Mouse (Mus musculus) brain, embryonic 14.5 days (tissue): ENCODE data around the gene Slc25a5. TPM values are rescaled to one million over a fixed set of nuclear protein-coding genes. Genes with fewer than 3 reads are reported as not detected.
A peak's percentile ranks its signal among the peaks of the same experiment; 100 is the strongest.

Experiments
- DNase-seq: peaks from one replicate; pipeline ENCODE4 v3.0.0-alpha.2; 2011; ENCODE audit warnings: low read depth
- CTCF ChIP-seq: fragments of 200-500 bp; IDR thresholded peaks from 2 replicates; pipeline ENCODE4 v1.5.1; 2012; ENCODE audit warnings: inconsistent platforms, mild to moderate bottlenecking, moderate library complexity, borderline replicate concordance; ENCODE audit not compliant: insufficient read depth, insufficient read length; ENCODE audit errors: extremely low read depth
- POLR2A ChIP-seq: fragments of 200-500 bp; IDR thresholded peaks from 2 replicates; pipeline ENCODE4 v1.6.1; 2012; ENCODE audit warnings: mild to moderate bottlenecking, inconsistent platforms, borderline replicate concordance; ENCODE audit not compliant: poor library complexity, insufficient read depth, insufficient read length, severe bottlenecking; ENCODE audit errors: extremely low read depth
- polyA plus RNA-seq: library from polyadenylated mRNA; depleted of rRNA; stranded (reverse); fragments of >200 nt; gene quantifications from 2 replicates; pipeline ENCODE4 v1.2.3, GENCODE M21; 2012; rRNA removed

Gene Slc25a5
- 477 and 533 TPM in 2 replicates for polyA plus RNA-seq

DNA sequence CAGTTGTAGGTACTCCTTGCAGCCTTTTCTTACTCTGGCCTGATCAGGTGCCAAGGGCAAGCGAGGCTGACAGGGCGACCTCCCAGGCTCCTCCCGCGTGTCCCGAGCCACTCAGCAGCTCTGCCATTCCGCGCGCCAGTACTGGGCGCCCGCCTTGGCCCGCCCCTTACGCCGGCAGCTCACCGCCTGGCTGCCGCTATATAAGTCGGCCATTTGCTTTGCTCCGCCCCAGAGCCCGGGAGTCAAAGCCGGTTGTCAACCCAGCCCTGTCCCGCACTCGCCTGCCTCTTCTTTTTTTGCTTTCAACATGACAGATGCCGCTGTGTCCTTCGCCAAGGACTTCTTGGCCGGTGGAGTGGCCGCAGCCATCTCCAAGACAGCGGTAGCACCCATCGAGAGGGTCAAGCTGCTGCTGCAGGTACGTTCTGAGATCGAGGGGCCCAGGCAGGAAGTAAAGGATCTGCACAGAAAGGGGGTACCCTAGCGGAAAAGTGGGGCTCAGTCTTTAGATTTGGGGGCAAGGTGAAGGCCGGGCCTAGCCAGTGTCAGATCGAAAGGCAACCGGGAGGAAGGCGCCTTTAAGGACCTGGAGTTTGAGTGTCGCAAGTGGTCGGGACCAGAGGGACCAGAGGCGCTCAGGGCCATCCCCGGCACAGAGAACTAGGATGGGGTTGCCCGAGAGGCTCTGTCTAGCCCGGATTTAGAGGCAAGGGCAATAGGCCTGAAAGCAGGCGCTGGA lies at the start of gene Slc25a5:
Gene Slc25a5 (plus strand): TSS at position 228 of the 739 bp plus-strand sequence.
- DNase-seq, result peak; percentile 91
- TF ChIP-seq POLR2A (peak; percentile 39; the same call in 1 of the 2 replicates), CTCF (no peak)

DNA sequence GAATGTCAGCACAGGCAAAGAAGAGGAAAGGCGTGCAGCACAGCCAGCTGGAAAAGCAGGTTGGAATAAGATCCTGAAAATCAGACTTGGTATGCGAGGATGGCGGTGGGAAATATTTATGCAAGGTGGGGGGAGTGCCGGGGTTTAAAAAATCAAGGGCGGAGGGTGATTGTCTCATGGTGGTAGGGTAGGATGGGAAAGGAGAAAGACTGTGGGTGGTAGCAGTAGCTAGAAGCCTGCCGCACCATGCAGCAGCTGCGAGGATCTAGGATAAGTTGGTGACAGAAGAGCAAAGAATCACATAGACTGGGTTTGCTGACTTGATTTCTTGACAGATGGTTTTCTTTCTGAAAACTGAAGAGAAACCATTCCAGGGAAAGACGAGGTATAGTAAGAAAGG lies 48.7 kb upstream of the Slc25a5 start:
- DNase-seq, result no peak
- TF ChIP-seq CTCF (no peak), POLR2A (no peak)

DNA sequence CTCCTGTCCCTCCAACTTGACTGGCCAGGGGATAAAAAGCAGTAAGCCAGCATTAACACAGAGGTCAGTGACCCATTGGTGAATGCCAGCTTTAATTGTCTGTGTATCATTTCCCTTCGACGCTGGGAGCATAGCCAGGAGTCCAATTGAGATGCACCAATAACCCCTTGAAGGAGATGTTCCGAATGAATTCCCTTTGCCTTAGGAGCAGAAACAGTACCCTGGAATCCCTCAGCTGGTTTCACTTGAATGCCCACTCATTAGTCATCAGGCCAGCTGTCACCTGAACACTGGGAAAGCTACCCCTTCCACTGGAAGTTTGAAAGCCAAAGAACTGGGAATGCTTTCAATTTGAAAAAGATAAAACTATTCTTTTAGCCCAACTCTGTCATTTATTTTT lies 46.9 kb upstream of the Slc25a5 start:
- TF ChIP-seq POLR2A (no peak), CTCF (no peak)
- DNase-seq, result no peak

- TF ChIP-seq CTCF (no peak), POLR2A (no peak)
- DNase-seq, result no peak
These were observed 46.1 kb upstream of the Slc25a5 start for GRCm38 (mm10) chrX:36749281-36749785.

GRCm38 (mm10) chrX:36750591-36750990 lies 44.9 kb upstream of the Slc25a5 start:
- TF ChIP-seq POLR2A (no peak), CTCF (no peak)
- DNase-seq, result no peak

DNA sequence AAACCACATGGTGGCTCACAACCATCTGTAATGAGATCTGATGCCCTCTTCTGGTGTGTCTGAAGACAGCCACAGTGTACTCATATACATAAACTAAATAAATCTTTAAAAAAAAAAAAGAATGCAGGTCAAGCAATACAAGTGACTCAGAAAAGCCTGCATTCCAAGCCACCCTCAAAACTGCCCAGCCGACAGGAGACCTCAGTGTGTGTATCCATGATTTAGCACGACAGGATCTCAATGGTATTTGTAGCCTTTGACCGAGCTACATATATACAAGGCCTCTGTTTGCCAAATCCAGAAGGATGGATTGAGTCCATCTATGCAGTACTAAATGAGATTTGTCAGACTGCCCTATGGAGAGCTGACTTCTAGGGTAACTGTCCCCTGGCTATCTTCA lies 42.9 kb upstream of the Slc25a5 start:
- DNase-seq, result no peak
- TF ChIP-seq POLR2A (no peak), CTCF (no peak)

DNA sequence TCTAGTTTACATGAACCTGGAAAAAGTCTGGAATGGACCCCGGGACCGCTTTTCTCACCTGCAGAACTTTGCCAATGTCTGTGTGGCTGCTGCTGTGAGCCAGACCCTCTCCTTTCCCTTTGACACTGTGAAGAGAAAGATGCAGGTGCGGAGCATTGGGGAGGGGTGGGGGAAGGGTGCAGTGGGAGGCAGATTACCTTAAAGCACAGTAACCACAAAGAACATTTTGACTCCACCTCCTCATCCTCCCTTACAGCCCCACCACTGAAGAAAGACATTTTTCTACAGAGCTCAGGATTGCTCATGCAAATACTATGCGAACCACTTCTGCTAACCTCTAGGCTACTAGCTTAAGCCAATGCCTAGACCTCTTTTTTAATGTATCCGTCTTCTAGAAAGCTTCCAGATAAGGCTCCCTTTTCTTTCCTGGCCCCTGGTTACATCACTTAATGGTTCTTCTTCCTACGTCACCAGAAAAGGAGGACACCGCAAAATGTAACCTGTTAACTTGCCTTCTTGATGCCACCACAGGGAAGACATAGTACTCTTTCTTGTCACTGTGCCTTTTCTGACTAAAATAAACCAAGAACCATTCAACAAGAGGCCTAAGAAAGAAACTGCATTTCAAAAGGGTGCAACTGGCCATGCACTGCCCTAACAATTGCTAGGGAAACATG lies 37.5 kb upstream of the Slc25a5 start:
- DNase-seq, result no peak
- no peak for TF ChIP-seq POLR2A
- TF ChIP-seq CTCF, result no peak

- DNase-seq, result no peak
- TF ChIP-seq POLR2A (no peak), CTCF (no peak)
These were observed 36.9 kb upstream of the Slc25a5 start for GRCm38 (mm10) chrX:36758566-36758965.

GRCm38 (mm10) chrX:36760946-36761635 lies 34.4 kb upstream of the Slc25a5 start:
- TF ChIP-seq CTCF (peak; percentile 65; the same call in 1 of the 2 replicates), POLR2A (no peak)
- DNase-seq, result peak; percentile 80

GRCm38 (mm10) chrX:36762289-36762688 lies 33.2 kb upstream of the Slc25a5 start:
- TF ChIP-seq POLR2A (no peak), CTCF (no peak)
- DNase-seq, result no peak

GRCm38 (mm10) chrX:36762894-36763293 lies 32.6 kb upstream of the Slc25a5 start:
- peak; percentile 32 for DNase-seq
- TF ChIP-seq POLR2A (no peak), CTCF (no peak)

DNA sequence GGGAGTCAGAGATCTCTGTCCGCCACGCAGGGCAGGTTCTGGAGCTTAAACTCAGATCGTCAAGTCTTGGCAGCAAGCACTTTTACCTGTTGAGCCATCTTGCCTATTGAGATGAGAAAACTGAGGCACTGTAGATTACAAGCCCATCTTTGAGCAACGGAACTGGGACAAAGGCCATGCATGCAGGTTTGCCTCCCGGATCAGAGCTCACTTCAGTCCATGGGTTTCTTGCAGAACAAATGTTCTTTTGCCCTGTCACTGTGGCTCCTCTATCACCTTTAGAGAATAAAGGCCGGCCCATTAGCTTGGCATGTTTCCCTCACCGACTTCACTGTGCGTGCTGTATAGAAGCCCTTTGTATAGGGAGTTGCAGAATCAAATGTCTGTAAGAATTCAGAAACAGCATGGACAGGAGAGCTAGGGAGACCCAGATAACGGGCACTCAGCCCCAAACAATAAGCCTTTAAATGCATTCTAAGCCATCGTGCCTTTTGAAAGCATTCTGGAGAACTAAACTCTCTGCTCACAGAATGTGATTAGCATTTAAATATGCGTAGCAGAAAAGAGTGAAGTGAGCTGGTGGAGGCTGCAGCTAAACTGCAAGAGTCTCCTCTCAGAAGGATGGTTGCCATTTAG lies 32.0 kb upstream of the Slc25a5 start:
- DNase-seq, result peak; percentile 86
- no peak for TF ChIP-seq CTCF
- TF ChIP-seq POLR2A, result no peak

- no peak for DNase-seq
These were observed 31.5 kb upstream of the Slc25a5 start for GRCm38 (mm10) chrX:36763934-36764317.

DNA sequence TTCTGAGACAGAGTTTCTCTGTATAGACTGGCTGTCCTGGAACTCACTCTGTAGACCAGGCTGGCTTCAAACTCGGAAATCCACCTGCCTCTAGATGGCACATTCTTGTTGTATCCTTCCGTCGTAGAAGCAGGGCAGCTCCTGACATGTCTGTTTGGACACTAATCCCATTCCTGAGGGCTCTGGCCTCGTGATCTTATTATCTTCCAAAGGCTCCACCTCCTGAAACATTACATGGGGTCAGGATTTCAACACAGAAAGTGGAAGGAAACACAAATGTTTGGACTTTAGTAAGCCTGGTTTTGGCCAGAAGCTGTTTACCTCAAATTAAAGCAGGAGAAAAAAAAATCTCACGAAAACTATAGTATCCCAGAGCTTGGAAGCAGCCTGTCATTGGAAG lies 28.1 kb upstream of the Slc25a5 start:
- DNase-seq, result no peak
- no peak for TF ChIP-seq POLR2A

More at GRCm38 (mm10) chrX:36763934-36764317, 31.5 kb upstream of the Slc25a5 start:
- TF ChIP-seq POLR2A, result no peak
- TF ChIP-seq CTCF, result no peak
